Mouse (Mus musculus) kidney, adult 11 months (tissue): Measurements from ENCODE around the gene Cpxm1.
A peak's percentile ranks its signal among the peaks of the same experiment; 100 is the strongest.
"Not testable (repeated sequence)": the region's sequence is repeated elsewhere in the genome, so short reads cannot be mapped to it uniquely, and the experiment has no call there.

Source experiments
- DNase-seq: peaks from one replicate; pipeline ENCODE4 v3.0.0; 2022

The Cpxm1 gene

DNA sequence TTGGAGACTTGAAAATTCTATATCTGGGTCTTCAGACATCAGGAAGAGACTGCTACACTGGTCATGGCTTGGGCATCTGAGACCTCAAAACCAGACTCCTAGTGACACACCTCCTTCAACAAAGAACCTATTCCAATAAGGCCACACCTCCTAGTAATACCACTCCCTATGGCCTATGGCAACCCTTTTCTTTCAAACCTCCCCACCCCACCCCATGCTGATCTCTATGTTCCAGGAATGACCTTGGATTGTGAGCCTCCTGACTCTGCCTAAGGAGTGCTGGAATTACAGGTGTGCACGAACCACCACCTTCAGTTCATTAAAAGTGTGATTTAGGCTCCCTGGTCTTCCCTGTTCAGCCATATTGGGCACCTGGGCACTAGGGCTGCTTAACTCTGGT lies 2.7 kb upstream of the Cpxm1 start:
- no peak for DNase-seq

DNA sequence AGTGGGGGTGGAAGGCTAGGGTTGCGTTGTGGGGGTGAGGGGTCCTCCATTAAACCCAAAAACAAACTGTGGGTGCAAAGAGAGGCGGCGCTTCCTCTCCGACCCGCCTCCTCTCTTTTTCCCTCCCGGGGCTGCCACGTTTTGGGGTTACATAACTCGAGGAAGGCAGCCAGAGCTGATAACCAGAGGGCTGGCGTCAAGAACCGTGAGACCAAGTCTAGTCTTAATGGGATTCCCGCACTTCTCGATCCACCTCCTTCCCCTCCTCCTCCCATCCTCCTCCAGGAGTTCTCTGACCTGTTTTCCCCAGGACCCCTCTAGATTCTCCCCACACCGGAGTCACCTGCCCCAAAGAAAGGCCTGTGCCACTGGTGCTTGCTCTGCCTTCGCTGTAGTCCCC lies 717 bp upstream of the Cpxm1 start:
- DNase-seq = no peak

DNA sequence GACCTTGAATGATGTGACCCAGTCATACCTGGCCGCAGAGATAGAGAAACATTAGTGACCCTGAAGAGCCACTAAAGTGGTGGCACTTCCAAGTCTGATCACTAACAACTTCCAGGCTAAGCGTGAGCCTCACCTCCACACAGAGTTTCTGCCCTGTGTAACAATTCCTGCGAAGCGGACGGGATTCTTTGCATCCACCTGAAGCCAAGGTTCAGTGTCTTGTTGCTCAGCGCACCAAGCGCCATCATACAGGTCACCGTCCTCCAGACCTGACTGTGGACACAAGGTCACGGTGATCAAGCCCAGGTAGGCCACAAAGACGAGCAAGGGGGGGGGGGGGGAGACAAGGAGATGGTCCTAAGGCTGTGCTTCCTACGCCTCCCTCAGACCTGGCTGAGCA lies 1.7 kb downstream of the Cpxm1 start:
- no peak for DNase-seq

DNA sequence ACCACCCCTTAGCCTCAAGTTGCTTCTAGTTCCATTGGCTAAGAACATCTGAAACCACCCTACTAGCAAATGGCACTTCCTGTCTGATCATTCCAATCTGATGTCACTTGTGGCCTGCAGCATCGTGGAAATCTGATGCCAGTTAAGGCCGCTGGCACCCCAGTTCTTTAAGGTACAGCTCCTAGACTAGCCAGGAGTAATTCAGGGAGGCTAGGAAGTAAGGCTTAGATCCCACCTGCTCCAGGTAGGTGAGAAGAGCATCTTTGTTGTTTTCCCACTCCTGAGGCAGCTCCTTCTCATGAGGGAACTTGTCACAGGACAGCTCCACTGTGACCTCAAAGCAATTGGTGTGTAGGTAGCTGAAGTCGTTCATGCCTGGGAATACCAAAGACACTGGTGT lies 4.5 kb downstream of the Cpxm1 start:
- DNase-seq = no peak

DNA sequence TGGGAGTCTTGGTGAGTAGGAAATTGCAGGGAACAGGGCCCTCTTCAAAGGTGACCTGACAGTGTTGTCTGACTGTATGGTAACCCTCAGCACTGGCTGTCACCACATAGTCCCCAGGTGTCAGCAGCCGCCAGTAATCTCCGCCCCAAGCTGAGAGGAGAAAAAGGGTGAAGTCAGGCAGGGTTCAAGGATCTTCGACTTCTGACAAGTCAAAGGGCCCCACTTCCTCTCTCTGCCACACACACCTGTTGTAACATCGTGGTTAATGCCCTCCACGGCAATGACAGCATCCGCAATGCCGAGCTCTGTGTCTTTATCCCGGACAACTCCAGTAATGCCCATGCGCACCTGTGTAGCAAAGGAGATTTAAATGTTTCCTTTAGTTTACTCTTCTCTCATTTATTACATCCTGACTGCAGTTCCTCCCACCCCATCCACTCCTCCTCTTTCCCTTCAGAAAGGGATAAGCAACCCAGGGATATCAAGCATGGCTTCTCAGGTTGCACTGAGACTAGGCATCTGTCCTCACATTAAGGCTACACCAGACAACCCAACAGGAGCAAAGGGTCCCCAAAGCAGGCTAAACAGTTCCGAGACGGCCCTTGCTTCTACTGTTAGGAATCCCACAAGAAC lies 6.3 kb downstream of the Cpxm1 start:
- DNase-seq = no peak

DNA sequence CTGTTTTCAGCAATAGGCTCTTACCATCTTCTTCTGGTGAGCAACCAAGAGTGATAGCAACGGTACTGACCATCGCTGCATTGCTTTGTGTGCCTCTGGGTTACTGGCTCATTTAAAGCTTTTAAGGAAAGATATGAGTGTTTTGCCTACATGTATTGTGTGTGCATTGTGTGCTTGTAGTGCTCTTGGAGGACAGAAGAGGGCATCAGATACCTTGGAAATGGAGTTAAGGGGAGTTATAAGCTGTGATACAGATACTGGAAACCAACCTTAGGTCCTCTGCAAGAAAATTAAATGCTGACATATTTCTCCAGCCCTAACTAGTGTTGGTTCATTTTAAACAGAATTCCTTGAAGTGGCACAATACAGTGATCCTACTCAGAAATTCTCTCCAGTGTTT lies 8.6 kb downstream of the Cpxm1 start:
- no peak for DNase-seq

DNA sequence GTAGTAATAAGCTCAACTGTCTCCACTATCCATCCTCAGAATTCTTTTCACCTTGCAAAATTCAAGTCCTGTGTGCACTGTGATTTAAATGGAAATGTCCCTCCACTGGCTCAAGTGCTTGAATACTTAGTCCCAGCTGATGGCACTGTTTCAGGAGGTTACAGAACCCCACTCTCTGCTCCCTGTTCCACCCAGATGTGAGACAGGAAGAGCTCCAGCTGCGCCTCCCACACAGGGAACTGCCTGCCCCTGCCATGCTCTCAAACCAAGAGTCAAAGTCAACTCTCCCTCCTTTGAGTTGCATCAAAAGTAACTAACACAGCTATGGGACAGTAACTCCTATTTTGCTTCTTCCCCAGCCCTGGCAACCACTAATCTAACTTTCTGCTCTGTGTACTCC lies 11.2 kb downstream of the Cpxm1 start:
- no peak for DNase-seq

DNA sequence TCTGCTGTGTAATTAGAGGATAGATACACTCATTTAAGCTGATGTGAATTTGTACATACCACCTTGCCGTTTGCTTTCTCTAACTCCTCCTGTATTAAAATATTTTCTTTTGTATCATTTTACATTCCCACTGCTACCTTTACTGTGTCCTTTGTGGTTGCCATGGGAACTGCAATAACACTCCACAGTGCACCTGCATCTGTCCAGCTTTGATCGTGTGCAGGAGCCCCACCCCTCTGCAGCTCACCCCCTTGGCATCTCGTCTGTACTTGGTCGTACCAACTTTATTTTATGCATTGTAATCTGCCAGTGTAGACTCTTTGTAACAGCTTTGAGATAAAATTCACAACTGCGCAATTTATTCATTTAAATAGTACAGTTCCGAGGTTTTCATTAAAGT lies 13.5 kb downstream of the Cpxm1 start:
- DNase-seq = no peak

DNA sequence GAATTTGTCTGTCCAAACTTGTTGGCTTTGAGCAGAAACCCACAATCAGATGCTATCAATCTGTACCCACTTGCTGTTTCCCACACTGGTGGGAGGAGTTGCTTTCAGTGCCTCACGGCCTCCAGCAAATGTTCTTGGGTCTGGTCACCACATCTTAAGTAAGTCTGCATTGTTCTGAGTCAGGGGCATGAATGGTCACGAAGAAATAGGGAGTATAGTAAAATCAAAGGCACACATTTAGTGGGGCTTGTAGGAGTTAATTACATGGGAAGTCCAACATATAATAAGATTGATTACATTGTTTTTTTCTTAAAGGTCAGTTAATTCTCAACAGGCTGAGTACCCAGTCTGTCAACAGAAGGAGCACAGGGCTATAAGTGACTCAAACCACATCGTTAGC lies 14.2 kb downstream of the Cpxm1 start:
- no peak for DNase-seq

DNA sequence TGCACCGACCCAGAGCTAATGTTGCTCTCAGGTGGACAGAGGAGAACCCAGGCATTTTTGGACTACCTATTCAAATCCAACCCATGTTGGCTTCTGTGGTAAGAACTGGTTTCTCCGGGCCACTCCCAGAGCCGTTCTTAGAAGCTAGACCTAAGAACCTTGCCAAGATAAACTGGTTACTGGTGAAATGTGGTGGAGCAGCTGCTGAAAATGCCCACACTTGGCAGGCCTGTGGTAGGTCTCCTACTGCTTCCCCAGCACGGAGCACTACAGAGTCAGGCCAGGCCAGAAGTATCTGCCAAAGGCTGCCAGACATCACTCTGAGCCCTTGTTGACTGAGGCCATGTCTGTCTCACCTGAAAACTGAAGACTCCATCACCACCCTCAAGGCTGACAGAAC lies 22.4 kb downstream of the Cpxm1 start:
- no peak for DNase-seq

DNA sequence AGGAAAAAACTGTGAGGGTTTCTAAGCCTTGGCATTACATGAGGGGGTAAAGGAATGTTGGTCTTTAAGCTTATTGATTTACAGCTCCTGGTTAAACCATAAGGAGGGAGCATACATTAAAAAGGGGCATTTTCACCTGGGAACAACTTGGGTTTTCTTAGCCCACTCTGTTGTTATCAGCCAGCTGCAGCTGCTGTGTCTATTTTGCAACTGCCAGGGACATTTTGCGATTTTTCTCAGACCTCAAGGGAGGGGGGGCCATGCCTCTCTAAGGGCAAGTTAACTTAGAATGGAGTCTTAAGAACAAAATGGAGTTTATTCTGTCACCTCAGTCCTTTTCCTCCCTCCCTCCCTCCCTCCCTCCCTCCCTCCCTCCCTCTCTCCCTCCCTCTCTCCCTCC lies 24.3 kb downstream of the Cpxm1 start:
- DNase-seq = not testable (repeated sequence)

DNA sequence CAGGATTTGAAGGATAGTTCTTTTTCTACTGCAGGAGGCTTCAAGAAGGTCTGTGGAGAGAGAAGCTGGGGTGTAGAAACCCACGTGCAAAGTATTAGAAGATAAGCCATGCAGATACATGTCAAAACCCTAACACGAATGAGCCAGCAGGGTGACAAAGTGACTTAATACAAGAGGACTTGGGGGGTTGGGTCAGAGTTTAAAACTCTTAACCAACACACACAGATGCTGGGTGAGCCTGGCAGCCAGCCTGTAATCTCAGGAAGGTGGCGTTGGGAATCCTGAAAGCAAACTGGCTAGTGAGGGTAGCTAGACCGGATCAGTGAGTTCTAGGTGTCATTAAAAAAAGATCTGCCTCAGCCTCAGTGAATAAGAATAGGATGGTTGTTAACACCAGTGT lies 30.0 kb downstream of the Cpxm1 start:
- DNase-seq = no peak

DNA sequence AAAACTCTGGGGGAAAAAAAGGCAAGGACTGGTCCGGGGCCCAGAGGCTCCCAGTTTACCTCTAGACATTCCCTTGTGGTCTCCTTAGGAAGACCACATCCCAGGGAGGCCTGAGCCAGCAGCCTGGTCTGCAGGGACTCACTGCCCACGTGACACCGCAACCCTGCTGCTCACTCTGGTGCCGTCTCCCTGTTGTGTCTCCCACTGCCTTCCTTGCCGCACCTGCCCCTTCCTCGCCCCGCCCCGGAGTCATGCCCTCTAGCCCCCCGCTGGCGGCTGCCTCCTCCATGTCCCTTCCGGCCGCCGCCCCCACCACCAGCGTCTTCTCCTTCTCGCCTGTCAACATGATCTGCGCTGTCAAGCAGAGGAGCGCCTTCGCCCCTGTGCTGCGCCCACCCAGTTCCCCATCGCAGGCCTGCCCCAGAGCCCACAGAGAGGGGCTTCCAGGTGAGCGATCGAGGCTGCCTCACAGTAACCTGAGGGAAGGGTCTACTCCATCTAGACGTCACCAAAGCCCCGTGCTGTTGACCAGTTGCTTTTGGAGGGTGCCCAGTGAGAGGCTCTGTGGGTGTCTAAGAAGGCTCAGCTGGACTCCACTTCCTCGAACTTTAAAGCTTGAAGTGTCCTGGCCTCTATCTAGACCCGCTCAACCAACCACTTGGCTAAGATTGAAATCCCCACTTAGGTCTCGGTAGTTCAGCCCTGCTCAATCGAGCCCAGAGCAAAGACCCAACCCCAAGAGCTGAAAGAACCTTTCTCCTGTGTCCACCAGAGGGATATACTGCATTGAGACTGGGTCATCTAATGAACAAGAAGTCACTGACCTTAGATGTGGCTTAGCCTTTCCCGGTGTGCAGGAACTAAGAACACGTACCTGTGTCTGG lies 31.9 kb downstream of the Cpxm1 start:
- DNase-seq = no peak

DNA sequence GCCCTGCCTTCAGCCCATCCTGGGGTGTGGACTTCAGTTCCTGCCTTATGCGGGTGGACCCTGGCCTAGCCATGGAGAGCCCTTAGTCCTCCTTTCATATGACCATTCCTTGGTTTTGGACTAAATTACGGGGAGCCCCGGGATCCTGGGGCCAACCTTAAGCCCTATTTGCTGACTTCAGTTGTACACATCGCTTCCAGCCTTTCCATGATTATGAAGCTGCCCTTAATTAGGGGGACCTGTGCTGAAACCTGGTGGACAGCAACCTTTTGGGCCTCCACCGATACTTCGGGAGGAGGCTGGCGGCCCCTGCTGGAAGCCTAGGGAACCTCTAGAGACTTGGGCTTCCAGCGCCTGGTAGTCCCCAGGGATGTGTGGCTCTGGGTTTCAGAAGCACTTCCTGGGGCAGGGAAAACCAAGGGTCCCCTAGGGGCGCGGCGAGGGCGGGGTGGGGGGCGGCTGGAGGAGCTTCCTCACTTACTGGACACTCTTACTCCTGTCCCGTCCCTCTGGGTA lies 34.8 kb downstream of the Cpxm1 start:
- peak; percentile 7 for DNase-seq

DNA sequence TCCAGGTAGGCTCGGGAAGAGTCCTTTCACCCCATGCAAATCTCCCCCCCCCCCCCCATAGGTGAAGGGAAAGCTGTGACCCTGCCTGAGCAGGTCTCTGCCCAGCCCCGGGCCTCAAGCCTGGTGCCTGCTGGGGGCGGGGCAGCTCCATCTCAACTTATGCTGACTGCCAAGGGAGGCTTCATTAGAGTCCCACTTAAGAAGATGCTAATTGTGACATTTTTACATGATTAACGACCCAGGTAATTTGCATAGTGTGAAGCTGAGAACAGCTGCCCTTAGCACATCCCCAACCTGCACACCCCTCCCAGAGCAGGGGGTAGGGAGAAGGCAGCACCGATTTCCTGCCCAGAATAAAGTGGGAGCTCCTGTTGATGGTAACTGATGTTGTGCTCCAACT lies 38.5 kb downstream of the Cpxm1 start:
- no peak for DNase-seq

DNA sequence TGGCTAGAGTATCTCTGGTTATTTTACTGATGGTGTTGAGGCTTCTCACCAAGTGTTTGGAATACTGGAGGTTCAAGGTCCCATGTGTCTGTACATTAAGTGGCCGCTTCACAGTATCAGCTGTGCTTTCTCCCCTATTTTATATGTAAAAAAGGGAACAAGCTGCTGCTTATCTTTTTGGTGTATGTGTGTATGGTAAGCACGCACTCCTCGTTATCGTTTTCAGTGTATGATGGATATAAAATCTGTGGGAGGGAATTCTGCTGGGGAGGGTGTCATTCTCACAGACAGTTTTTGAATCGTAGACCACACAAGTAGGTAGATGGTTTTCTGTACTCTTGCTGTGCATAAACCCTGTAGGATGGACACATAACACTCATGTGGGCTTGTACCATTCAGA lies 39.8 kb downstream of the Cpxm1 start:
- DNase-seq = no peak

DNA sequence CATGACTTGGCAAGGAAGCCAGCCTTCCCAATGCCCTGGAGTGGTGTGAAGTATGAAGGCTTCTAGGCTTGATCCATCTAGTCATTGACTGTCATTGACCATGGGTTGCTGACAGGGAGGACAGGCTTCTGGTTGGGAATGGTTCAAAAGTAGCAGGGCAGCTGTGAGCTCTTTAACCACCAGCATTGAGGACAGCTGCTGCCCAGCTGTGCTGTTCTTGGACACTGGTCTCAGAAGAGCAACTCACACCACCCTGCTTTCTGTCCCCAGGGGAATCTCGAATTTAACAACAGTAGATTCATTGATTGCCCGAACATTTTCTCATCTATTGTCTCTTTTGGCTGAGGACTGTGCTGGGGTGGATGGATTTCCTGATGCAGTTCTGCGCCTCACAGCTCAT lies 43.5 kb downstream of the Cpxm1 start:
- no peak for DNase-seq

DNA sequence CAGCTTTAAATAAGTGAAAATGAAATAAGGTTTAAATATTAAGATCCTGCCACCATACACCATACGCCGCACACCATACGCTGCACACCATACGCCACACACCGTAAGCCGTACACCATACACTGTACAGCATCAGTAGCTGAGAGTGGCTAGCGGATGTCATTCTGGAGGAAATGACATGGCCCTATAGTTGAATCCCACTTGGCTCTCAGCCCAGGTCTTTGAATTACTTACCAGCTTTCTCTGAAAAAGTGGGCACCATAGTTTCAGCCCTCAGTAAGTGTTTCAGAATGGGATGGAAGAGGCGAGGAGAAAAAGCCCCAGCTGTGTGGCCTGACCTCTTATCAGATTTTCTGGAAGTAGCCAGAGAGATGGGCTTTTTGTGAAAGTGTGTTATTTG lies 44.0 kb downstream of the Cpxm1 start:
- DNase-seq = no peak

DNA sequence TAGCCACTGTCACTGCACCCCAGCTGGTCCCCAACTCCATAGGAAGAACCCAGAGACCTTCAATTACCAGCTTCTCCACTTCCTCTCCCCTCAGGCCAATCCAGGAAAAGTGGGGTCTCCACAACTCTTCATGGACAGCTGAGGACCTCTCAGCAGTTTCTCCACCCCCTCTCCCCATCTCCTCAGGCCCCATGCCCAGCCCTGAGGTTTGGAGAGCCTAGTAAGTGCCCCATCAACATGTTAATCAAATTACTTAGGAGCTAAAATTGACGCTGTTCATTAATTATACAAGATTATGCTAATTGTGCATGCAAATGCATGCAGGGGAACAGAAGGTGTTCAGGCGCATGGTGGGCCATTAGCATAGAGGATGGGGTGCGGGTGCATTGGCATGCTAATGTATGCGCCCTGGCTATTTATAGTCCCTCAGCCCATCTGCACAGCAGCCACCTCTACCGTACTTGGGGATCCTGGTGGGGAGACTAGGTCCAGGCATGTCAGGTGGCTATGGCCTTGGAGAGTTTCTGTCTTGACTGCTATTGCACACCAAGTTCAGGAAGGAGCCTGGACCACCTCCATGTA lies 45.5 kb downstream of the Cpxm1 start:
- no peak for DNase-seq

DNA sequence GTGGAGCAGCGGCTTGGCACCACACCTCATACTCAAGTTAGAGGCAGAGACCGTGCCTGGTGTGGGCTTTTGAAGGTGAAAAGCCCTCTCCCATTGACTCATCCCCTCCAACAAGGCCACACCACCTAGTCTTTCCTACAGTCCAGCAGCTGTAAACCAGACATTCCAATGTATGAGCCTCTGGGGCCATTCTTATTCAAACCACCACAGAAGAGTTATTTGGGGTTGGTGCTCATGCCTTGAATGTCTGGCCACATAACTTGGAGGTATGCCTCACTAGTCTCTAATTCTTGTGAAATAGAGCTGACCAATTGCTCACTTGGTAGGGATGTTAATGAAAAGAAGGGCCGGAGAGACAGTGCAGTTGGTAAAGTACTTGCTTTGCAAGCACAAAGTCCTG lies 47.0 kb downstream of the Cpxm1 start:
- no peak for DNase-seq

DNA sequence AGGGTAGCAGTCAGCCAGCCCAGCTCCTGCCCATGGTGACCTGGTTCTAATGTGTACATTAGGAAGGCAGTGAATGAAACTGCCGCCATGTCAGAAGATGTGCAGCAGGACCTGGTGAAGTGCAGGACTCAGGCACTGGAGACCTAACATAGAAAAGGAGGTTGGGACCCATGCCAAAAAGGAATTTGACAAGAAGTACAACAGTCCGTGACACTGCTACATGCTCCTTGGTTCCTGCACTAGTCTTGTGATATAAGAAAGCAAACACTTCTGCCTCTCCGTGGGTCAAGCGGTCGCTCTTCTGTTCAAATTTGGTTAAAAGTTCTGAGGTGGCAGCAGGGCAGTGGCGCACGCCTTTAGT lies 56.2 kb downstream of the Cpxm1 start:
- DNase-seq = no peak
